Mouse (Mus musculus) liver, embryonic 14.5 days (tissue): Measurements from ENCODE around the gene Acvrl1. TPM values are rescaled to one million over a fixed set of nuclear protein-coding genes. Genes with fewer than 3 reads are reported as not detected.

Source experiments
- ATAC-seq: fragments of 200-750 bp; cut with Nextera tagmentation; 2 replicates; pipeline ENCODE4 v1.8.0; 2017; ENCODE audit warnings: moderate number of reproducible peaks, mild to moderate bottlenecking, moderate library complexity; ENCODE audit not compliant: insufficient read depth
- DNase-seq, 3 experiments: peaks; one replicate each; pipeline ENCODE4 v3.0.0-alpha.2; 2012 to 2013; ENCODE audit warnings: low read depth in 3 of 3, low spot score in 3 of 3
- H3K27ac ChIP-seq: fragments of 300-500 bp; sonication (generic); 2 replicates; pipeline ENCODE4 v1.5.1; 2014; ENCODE audit warnings: moderate library complexity, mild to moderate bottlenecking, control low read depth, inconsistent platforms
- H3K27me3 ChIP-seq: fragments of 300-500 bp; sonication (generic); 2 replicates; pipeline ENCODE4 v1.6.1; 2014; ENCODE audit warnings: mild to moderate bottlenecking, low read length, moderate library complexity; ENCODE audit not compliant: control insufficient read depth, insufficient read depth
- H3K36me3 ChIP-seq: fragments of 300-500 bp; sonication (generic); replicated peaks from 2 replicates; pipeline ENCODE4 v1.6.1; 2014; ENCODE audit warnings: low read depth; ENCODE audit not compliant: control insufficient read depth, insufficient read depth
- H3K4me1 ChIP-seq, 2 experiments: fragments of 200-500 bp in 1 of 2; fragments of 300-500 bp in 1 of 2; sonication (generic) in 1 of 2; replicated peaks; 2 replicates each; pipeline ENCODE4 v1.6.1; 2012 to 2014; ENCODE audit warnings: antibody characterized with exemption in 1 of 2, inconsistent platforms in 1 of 2, low read length in 1 of 2; ENCODE audit not compliant: control insufficient read depth in 2 of 2, insufficient read depth in 2 of 2
- H3K4me2 ChIP-seq: fragments of 300-500 bp; sonication (generic); 2 replicates; pipeline ENCODE4 v1.6.1; 2014; ENCODE audit warnings: low read depth, mild to moderate bottlenecking, control low read depth, moderate library complexity
- H3K4me3 ChIP-seq, 2 experiments: fragments of 200-500 bp in 1 of 2; fragments of 300-500 bp in 1 of 2; sonication (generic) in 1 of 2; 2 replicates each; pipeline ENCODE4 v1.5.1; 2012 to 2014; ENCODE audit warnings: low read depth in 2 of 2, low read length in 2 of 2, mild to moderate bottlenecking in 2 of 2, control low read depth in 1 of 2, inconsistent platforms in 1 of 2, moderate library complexity in 1 of 2; ENCODE audit not compliant: insufficient read depth in 1 of 2
- H3K9ac ChIP-seq: fragments of 300-500 bp; sonication (generic); replicated peaks from 2 replicates; pipeline ENCODE4 v1.6.1; 2014; ENCODE audit warnings: mild to moderate bottlenecking, control low read depth, moderate library complexity
- H3K9me3 ChIP-seq: fragments of 300-500 bp; sonication (generic); 2 replicates; pipeline ENCODE4 v1.6.1; 2016; ENCODE audit warnings: low read length, mixed read lengths; ENCODE audit not compliant: control insufficient read depth
- CTCF ChIP-seq: IDR thresholded peaks from 2 replicates; pipeline ENCODE4 v1.5.1; 2016; ENCODE audit warnings: antibody characterized with exemption, low read depth, control low read depth
- EP300 ChIP-seq: IDR thresholded peaks from 2 replicates; pipeline ENCODE4 v1.6.1; 2016; ENCODE audit warnings: antibody characterized with exemption, low read depth
- WGBS: fragments of 180-500 bp; shearing (Covaris S2); extraction: QIAGEN DNeasy Blood & Tissue Kit; methylation state at CpG from one replicate; pipeline ENCODE4 v1.1.7; 2014; ENCODE audit not compliant: insufficient replicate concordance; 5-methylcytosine and 5-hydroxymethylcytosine counted together
- polyA plus RNA-seq, 2 experiments: library from polyadenylated mRNA; depleted of rRNA in 1 of 2; stranded (reverse) in 1 of 2; unstranded in 1 of 2; fragments of >200 nt; fragmentation: Nextera tagmentation in 1 of 2; extraction: Ambion mirVana in 1 of 2; gene quantifications; 2 replicates each; pipeline versions ENCODE4 v1.2.1 to v1.2.3; 2012 to 2014

Acvrl1 gene
- polyA plus RNA-seq, 2 experiments: 1.1 to 1.3 TPM

DNA sequence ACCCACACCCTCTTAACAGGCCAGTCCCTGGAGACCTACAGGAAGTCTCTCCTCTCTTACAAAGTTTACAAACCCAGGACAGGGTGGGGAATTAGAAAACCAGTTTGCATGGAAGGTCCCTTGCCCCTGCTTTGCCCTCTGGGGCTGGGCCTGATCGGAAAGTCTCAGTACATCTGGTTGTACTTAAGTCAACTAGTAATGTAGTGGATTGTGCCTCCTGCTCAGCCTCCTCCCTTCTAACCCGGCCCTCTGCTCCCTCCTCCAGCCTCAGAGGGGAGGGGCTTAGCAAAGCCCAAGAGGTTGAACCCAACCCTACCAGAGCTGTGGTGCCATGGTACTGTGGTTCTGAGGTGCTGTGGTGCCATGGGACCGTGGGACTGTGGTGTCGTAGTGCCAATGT lies 46.1 kb upstream of the Acvrl1 start:
- no peak overlapping the region for H3K4me2 ChIP-seq
- no peak overlapping the region for H3K4me3 ChIP-seq
- no peak for ATAC-seq
- H3K27me3 ChIP-seq: peaks cover 23% of the 10 kb centered on the region
- no peak for TF ChIP-seq CTCF
- TF ChIP-seq EP300: no peak
- 48% methylated on average over 4 of the region's 4 CpGs for WGBS
- H3K36me3 ChIP-seq: no peaks in the 10 kb centered on the region
- no peaks in the 10 kb centered on the region for H3K9me3 ChIP-seq
- no peak for DNase-seq
- H3K27ac ChIP-seq: no peak overlapping the region
- no peak overlapping the region for H3K9ac ChIP-seq
- H3K4me1 ChIP-seq: peaks cover 0 to 2% of the 10 kb centered on the region in 2 experiments; a peak in 1 of 4 replicates

GRCm38 (mm10) chr15:101084499-101084898 lies 43.8 kb upstream of the Acvrl1 start:
- Histone ChIP-seq H3K27ac (no peak overlapping the region), H3K36me3 (no peaks in the 10 kb centered on the region), H3K4me1 (0 out of 4 replicates have a peak, but pooled peaks cover 0 to 2% of the 10 kb centered on the region in 2 experiments), H3K27me3 (peaks cover under 1% of the 10 kb centered on the region; the same call in 1 of the 2 replicates), H3K9ac (no peak overlapping the region), H3K4me3 (no peak overlapping the region), H3K9me3 (no peaks in the 10 kb centered on the region), H3K4me2 (no peak overlapping the region)
- WGBS: 40% methylated on average over 10 of the region's 10 CpGs
- ATAC-seq (no peak), DNase-seq (no peak)
- TF ChIP-seq CTCF (no peak), EP300 (no peak)

DNA sequence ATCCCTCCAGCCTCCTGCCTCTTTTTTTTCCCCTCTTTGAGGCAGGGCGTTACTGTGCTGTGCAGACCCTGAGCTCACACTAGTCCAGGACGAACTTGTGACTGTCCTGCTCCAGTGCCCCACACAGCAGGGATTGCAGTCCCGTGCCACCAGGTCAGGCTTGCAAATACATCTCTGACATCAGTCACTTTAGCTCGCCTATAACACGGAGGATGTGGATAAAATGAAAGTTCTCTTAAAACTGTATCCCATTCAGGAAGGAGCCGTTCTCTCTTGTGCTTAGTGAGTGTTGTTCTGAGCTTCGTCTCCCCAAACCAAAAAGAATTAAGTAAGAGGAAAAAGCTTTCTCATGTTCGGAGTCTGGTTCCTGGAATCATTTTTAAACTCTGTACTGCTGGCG lies 41.9 kb upstream of the Acvrl1 start:
- TF ChIP-seq CTCF (no peak), EP300 (no peak)
- H3K36me3 ChIP-seq: no peaks in the 10 kb centered on the region
- no peak for ATAC-seq

GRCm38 (mm10) chr15:101086956-101087355 lies 41.4 kb upstream of the Acvrl1 start:
- Histone ChIP-seq H3K36me3 (no peaks in the 10 kb centered on the region), H3K27me3 (no peaks in the 10 kb centered on the region; the same call in 1 of the 2 replicates), H3K27ac (no peak overlapping the region), H3K4me2 (no peak overlapping the region), H3K4me3 (no peak overlapping the region), H3K9ac (no peak overlapping the region), H3K9me3 (no peaks in the 10 kb centered on the region), H3K4me1 (0 out of 4 replicates have a peak, but pooled peaks cover 0 to 2% of the 10 kb centered on the region in 2 experiments)
- ATAC-seq: no peak
- WGBS: 41% methylated on average over 3 of the region's 3 CpGs
- DNase-seq: no peak
- no peak for TF ChIP-seq EP300
- TF ChIP-seq CTCF: no peak

More for the DNA sequence above, 41.9 kb upstream of the Acvrl1 start:
- DNase-seq: no peak
- H3K4me1 ChIP-seq: 0 out of 4 replicates have a peak, but pooled peaks cover 0 to 2% of the 10 kb centered on the region in 2 experiments
- H3K4me2 ChIP-seq: no peak overlapping the region
- no peak overlapping the region for H3K4me3 ChIP-seq
- H3K27ac ChIP-seq: no peak overlapping the region
- WGBS: 58% methylated on average over 9 of the region's 9 CpGs
- no peaks in the 10 kb centered on the region for H3K9me3 ChIP-seq
- no peaks in the 10 kb centered on the region; the same call in 1 of the 2 replicates for H3K27me3 ChIP-seq
- H3K9ac ChIP-seq: no peak overlapping the region

- Histone ChIP-seq H3K4me1 (no peaks in the 10 kb centered on the region), H3K27me3 (no peaks in the 10 kb centered on the region; the same call in 1 of the 2 replicates), H3K4me2 (no peak overlapping the region), H3K9me3 (no peaks in the 10 kb centered on the region), H3K4me3 (no peak overlapping the region), H3K36me3 (no peaks in the 10 kb centered on the region), H3K9ac (no peak overlapping the region), H3K27ac (no peak overlapping the region)
- TF ChIP-seq EP300 (no peak), CTCF (no peak)
- WGBS: 52% methylated on average over 4 of the region's 4 CpGs
- ATAC-seq (no peak), DNase-seq (no peak)
These were observed 40.0 kb upstream of the Acvrl1 start for GRCm38 (mm10) chr15:101088291-101088690.
